Comparison of ENCODE assay signal across 8 mouse cellular contexts in the genomic region with DNA sequence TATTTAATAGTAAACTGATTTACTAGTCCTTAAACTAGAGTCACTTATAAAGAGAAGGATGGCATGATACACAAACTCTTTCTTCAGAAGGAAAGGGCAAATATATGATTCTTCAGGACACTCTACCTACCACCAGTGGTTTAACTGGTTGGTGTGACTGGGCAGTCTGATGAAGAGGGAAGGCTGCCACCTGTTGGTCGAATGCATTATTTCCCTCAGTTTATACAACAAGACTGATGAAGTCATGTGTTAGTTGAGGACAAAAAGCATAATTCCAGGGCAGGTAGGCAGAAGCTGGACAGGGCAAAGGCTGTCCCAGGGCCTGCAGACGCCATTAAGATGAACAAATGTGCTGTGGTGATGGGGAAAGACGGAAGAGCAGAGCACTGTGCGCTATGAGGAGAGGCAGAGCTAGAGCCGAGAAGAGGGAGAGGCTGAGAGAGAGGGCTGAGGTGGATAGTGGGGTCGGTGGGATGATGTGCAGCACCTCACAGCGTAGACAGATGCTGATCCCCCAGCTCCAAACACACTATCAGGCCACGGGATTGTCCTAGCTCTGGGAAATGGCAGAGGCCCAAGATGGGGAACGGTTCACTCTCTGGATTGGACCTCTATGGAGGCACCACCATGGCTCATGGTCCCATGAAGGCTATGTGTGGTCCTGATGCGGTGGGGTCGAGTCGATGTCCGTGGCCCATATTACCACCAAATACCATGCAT. TPM values are rescaled to one million over a fixed set of nuclear protein-coding genes. Genes with fewer than 3 reads are reported as not detected.
DNase-seq lines count a peak whose midpoint lies in the region; ATAC-seq and TF ChIP-seq lines count a peak whose summit lies in the region.
"Had no signal": no experiment of that assay in that cellular context is flagged by ENCODE, and none has a peak within 500 bp of the region (broad histone marks: within the 10 kb centered on the region; RNA-seq: fewer than 3 reads in every experiment).

No protein-coding gene starts in this region.

- no peak overlapping the region for H3K27ac ChIP-seq in midbrain, embryonic 10.5 days (replicated peaks)
- H3K27ac ChIP-seq in midbrain, embryonic 16.5 days (ENCODE audit: low read length): no peak overlapping the region
- H3K27ac ChIP-seq in limb, embryonic 14.5 days (replicated peaks; ENCODE audit: low read depth, low read length): no peak overlapping the region

- DNase-seq in midbrain, embryonic 10.5 days (ENCODE audit: low spot score): peak; percentile 59
- peak; percentile 46 for DNase-seq in Muller cell, postnatal 12 days (ENCODE audit: inconsistent ontology term)
- peak; percentile 64 for DNase-seq in cerebellum, adult 9-10 months
- peak; percentile 71 to 86 for DNase-seq in heart, postnatal 10 days
- peak; percentile 74 for DNase-seq in limb, embryonic 14.5 days (ENCODE audit: low spot score)
- peak; percentile 72 for DNase-seq in right cerebral cortex, postnatal 14 days

- peaks cover 12% of the 10 kb centered on the region; the same call in 1 of the 2 replicates for H3K36me3 ChIP-seq in midbrain, embryonic 10.5 days
- H3K36me3 ChIP-seq in midbrain, embryonic 16.5 days (ENCODE audit: control insufficient read depth, insufficient read depth, low read length): no peaks in the 10 kb centered on the region
- peaks cover 16% of the 10 kb centered on the region for H3K36me3 ChIP-seq in limb, embryonic 14.5 days (ENCODE audit: control insufficient read depth, insufficient read depth, low read length)

- no peak for ATAC-seq in midbrain, embryonic 16.5 days
- ATAC-seq in limb, embryonic 14.5 days (ENCODE audit: low FRiP score, low read depth): no peak

- no peak for TF ChIP-seq POLR2A in limb, embryonic 14.5 days (IDR thresholded peaks at IDR 0.05; ENCODE audit: borderline replicate concordance, extremely low read depth, insufficient read depth, insufficient read length)

- intact Hi-C loops in heart, postnatal 10 days (cut with DNase I): no loop called here

- no peak overlapping the region for H3K4me3 ChIP-seq in midbrain, embryonic 10.5 days
- H3K4me3 ChIP-seq in midbrain, embryonic 16.5 days (ENCODE audit: low read depth, low read length): no peak overlapping the region
- no peak overlapping the region for H3K4me3 ChIP-seq in limb, embryonic 14.5 days (replicated peaks; ENCODE audit: low read length)
- H3K4me3 ChIP-seq: myocyte had no signal

- H3K4me1 ChIP-seq in midbrain, embryonic 10.5 days: peaks cover 13% of the 10 kb centered on the region
- H3K4me1 ChIP-seq in midbrain, embryonic 16.5 days (ENCODE audit: control insufficient read depth, insufficient read depth, low read length): peaks cover 5% of the 10 kb centered on the region
- H3K4me1 ChIP-seq in limb, embryonic 14.5 days (ENCODE audit: control insufficient read depth, insufficient read depth, low read length): peaks cover 4% of the 10 kb centered on the region; the same call in 1 of the 2 replicates

- 62% methylated on average over 13 of the region's 13 CpGs for WGBS in midbrain, embryonic 10.5 days
- WGBS in midbrain, embryonic 16.5 days: 66% methylated on average over 13 of the region's 13 CpGs
- 56% methylated on average over 13 of the region's 13 CpGs for WGBS in limb, embryonic 14.5 days

- H3K27me3 ChIP-seq in midbrain, embryonic 10.5 days (ENCODE audit: low read depth, poor library complexity, severe bottlenecking): peaks cover 31% of the 10 kb centered on the region
- peaks cover 10% of the 10 kb centered on the region for H3K27me3 ChIP-seq in midbrain, embryonic 16.5 days (ENCODE audit: control insufficient read depth, insufficient read depth, low read depth, low read length)
- 0 out of 2 replicates have a peak, but pooled peaks cover 5% of the 10 kb centered on the region for H3K27me3 ChIP-seq in limb, embryonic 14.5 days (ENCODE audit: control insufficient read depth, insufficient read depth, low read length)

- H3K9me3 ChIP-seq in midbrain, embryonic 10.5 days (replicated peaks): no peaks in the 10 kb centered on the region
- no peaks in the 10 kb centered on the region for H3K9me3 ChIP-seq in midbrain, embryonic 16.5 days (replicated peaks; ENCODE audit: control insufficient read depth, low read length, poor library complexity, severe bottlenecking)
- H3K9me3 ChIP-seq in limb, embryonic 14.5 days (ENCODE audit: control insufficient read depth, low read length): no peaks in the 10 kb centered on the region

- H3K9ac ChIP-seq in midbrain, embryonic 16.5 days (ENCODE audit: low read depth, low read length): no peak overlapping the region
- no peak overlapping the region for H3K9ac ChIP-seq in limb, embryonic 14.5 days (ENCODE audit: low read depth, low read length, severe bottlenecking)

- H3K4me2 ChIP-seq in midbrain, embryonic 16.5 days (ENCODE audit: low read length): no peak overlapping the region
- H3K4me2 ChIP-seq in limb, embryonic 14.5 days (replicated peaks; ENCODE audit: low read depth, low read length, severe bottlenecking): no peak overlapping the region

RNA-seq across cellular contexts. Expression of gene Traf5, which starts 2.3 kb away (rescaled TPM):
- polyA plus RNA-seq in midbrain, embryonic 10.5 days (2016; fragmentation: Nextera tagmentation; extraction: Ambion mirVana): 3.3 and 3.6 TPM in 2 replicates
- 1.6 and 2.7 TPM in 2 replicates for polyA plus RNA-seq in midbrain, embryonic 16.5 days (2015; fragmentation: Nextera tagmentation; extraction: Ambion mirVana)
- 10 to 100 TPM in 1 of 2 experiments, 1 to 10 TPM in 1; 8.6 to 11.7 TPM for total RNA-seq in heart, postnatal 10 days (2021)
- 20.7 and 21.0 TPM in 2 replicates for polyA plus RNA-seq in limb, embryonic 14.5 days (2012; rRNA removed)
- polyA plus RNA-seq in limb, embryonic 14.5 days (2014; fragmentation: Nextera tagmentation; extraction: Ambion mirVana): 19.1 and 21.9 TPM in 2 replicates

RNA-seq across cellular contexts. Expression of gene Rcor3, which starts 43.3 kb away (rescaled TPM):
- 16.0 and 19.0 TPM in 2 replicates for polyA plus RNA-seq in midbrain, embryonic 10.5 days (2016; fragmentation: Nextera tagmentation; extraction: Ambion mirVana)
- polyA plus RNA-seq in midbrain, embryonic 16.5 days (2015; fragmentation: Nextera tagmentation; extraction: Ambion mirVana): 36.3 and 40.4 TPM in 2 replicates
- 10 to 100 TPM; 44.2 TPM for total RNA-seq in heart, postnatal 10 days (2021)
- polyA plus RNA-seq in limb, embryonic 14.5 days (2012; rRNA removed): 49.8 and 73.2 TPM in 2 replicates
- 34.3 and 39.1 TPM in 2 replicates for polyA plus RNA-seq in limb, embryonic 14.5 days (2014; fragmentation: Nextera tagmentation; extraction: Ambion mirVana)
